Mouse (Mus musculus) CH12.LX (cell line): ENCODE measurements around the gene Ubap1. TPM values are rescaled to one million over a fixed set of nuclear protein-coding genes. Genes with fewer than 3 reads are reported as not detected.

Experiments used
- DNase-seq: peaks from one replicate; pipeline ENCODE4 v3.0.0-alpha.2; 2013; ENCODE audit errors: extremely low read depth
- H3K27ac ChIP-seq: 2 replicates; pipeline ENCODE4 v1.5.1; 2012; ENCODE audit warnings: low read depth, mild to moderate bottlenecking, control low read depth, moderate library complexity; ENCODE audit not compliant: insufficient read depth
- H3K27me3 ChIP-seq: replicated peaks from 2 replicates; pipeline ENCODE3; 2012; ENCODE audit warnings: inconsistent platforms
- H3K36me3 ChIP-seq, 2 experiments: replicated peaks in 1 of 2; 2 replicates each; pipeline versions ENCODE3 to v1.6.1; 2012; ENCODE audit warnings: inconsistent platforms in 1 of 2, low read length in 1 of 2, mild to moderate bottlenecking in 1 of 2, mixed read lengths in 1 of 2, moderate library complexity in 1 of 2; ENCODE audit not compliant: control insufficient read depth in 1 of 2, insufficient read depth in 1 of 2
- H3K4me1 ChIP-seq, 2 experiments: 2 replicates each; pipeline ENCODE4 v1.6.1; 2012; ENCODE audit warnings: inconsistent platforms in 1 of 2, moderate library complexity in 1 of 2; ENCODE audit not compliant: insufficient read depth in 2 of 2, control insufficient read depth in 1 of 2
- H3K4me2 ChIP-seq: 2 replicates; pipeline ENCODE4 v1.6.1; 2012; ENCODE audit warnings: low read depth, mild to moderate bottlenecking, control low read depth; ENCODE audit not compliant: poor library complexity, insufficient read depth, severe bottlenecking
- H3K4me3 ChIP-seq, 3 experiments: fragments of 150-350 bp in 1 of 3; sonication (generic) in 1 of 3; replicated peaks in 1 of 3; 2 replicates each; pipeline versions ENCODE3 to v1.5.1; 2011 to 2012; ENCODE audit warnings: low read depth in 2 of 3, low read length in 2 of 3, mild to moderate bottlenecking in 2 of 3, moderate library complexity in 2 of 3, control low read depth in 1 of 3, improper control_type of control experiment in 1 of 3, inconsistent platforms in 1 of 3, mixed read lengths in 1 of 3; ENCODE audit not compliant: poor library complexity in 1 of 3
- H3K79me2 ChIP-seq: replicated peaks from 2 replicates; pipeline ENCODE4 v1.6.1; 2012; ENCODE audit warnings: mild to moderate bottlenecking, moderate library complexity; ENCODE audit not compliant: control insufficient read depth, poor library complexity, insufficient read depth, severe bottlenecking; ENCODE audit errors: extremely low read depth
- H3K9ac ChIP-seq: 2 replicates; pipeline ENCODE4 v1.6.1; 2012; ENCODE audit warnings: low read depth, mild to moderate bottlenecking, control low read depth, moderate library complexity; ENCODE audit not compliant: insufficient read depth
- H3K9me3 ChIP-seq: replicated peaks from 2 replicates; pipeline ENCODE3; 2012; ENCODE audit warnings: low read length, inconsistent platforms, mixed read lengths
- BHLHE40 ChIP-seq: IDR thresholded peaks from 2 replicates; pipeline ENCODE4 v1.6.1; 2011; ENCODE audit warnings: mild to moderate bottlenecking, low read depth, low read length, improper control_type of control experiment
- CHD1 ChIP-seq: IDR thresholded peaks from 2 replicates; pipeline ENCODE4 v1.6.1; 2012; ENCODE audit warnings: low read depth, low read length, improper control_type of control experiment, inconsistent platforms
- CHD2 ChIP-seq: IDR thresholded peaks from 2 replicates; pipeline ENCODE4 v1.6.1; 2011; ENCODE audit warnings: low read length, improper control_type of control experiment
- CTCF ChIP-seq, 2 experiments: IDR thresholded peaks in 1 of 2; conservative IDR thresholded peaks in 1 of 2; 2 replicates each; pipeline ENCODE4 v1.5.1; 2011 to 2012; ENCODE audit warnings: low read depth in 2 of 2, low read length in 2 of 2, improper control_type of control experiment in 1 of 2, inconsistent platforms in 1 of 2, mild to moderate bottlenecking in 1 of 2, moderate library complexity in 1 of 2
- E2F4 ChIP-seq: IDR thresholded peaks from 2 replicates; pipeline ENCODE4 v1.6.1; 2011; ENCODE audit warnings: low read depth, low read length, improper control_type of control experiment; ENCODE audit not compliant: insufficient replicate concordance
- GABPA ChIP-seq: IDR thresholded peaks from 2 replicates; pipeline ENCODE4 v1.6.1; 2012; ENCODE audit warnings: low read depth, low read length, improper control_type of control experiment, inconsistent platforms; ENCODE audit not compliant: insufficient replicate concordance
- HCFC1 ChIP-seq: IDR thresholded peaks from 2 replicates; pipeline ENCODE4 v1.6.1; 2012; ENCODE audit warnings: low read depth, mild to moderate bottlenecking, inconsistent platforms, low read length, improper control_type of control experiment
- IRF4 ChIP-seq: IDR thresholded peaks from 2 replicates; pipeline ENCODE4 v1.6.1; 2014; ENCODE audit warnings: low read depth, mild to moderate bottlenecking, inconsistent platforms, low read length, improper control_type of control experiment
- JUN ChIP-seq: IDR thresholded peaks from 2 replicates; pipeline ENCODE4 v1.6.1; 2011; ENCODE audit warnings: low read depth, mild to moderate bottlenecking, low read length, improper control_type of control experiment, moderate library complexity; ENCODE audit not compliant: insufficient read depth
- JUND ChIP-seq: conservative IDR thresholded peaks from 2 replicates; pipeline ENCODE4 v1.6.1; 2011; ENCODE audit warnings: low read depth, low read length, improper control_type of control experiment
- KAT2A ChIP-seq: IDR thresholded peaks from 2 replicates; pipeline ENCODE4 v1.6.1; 2012; ENCODE audit warnings: low read length, improper control_type of control experiment, inconsistent platforms; ENCODE audit not compliant: insufficient replicate concordance
- MAFK ChIP-seq: IDR thresholded peaks from 2 replicates; pipeline ENCODE4 v1.6.1; 2011; ENCODE audit warnings: low read length, improper control_type of control experiment; ENCODE audit not compliant: insufficient replicate concordance
- MAX ChIP-seq: IDR thresholded peaks from 2 replicates; pipeline ENCODE4 v1.6.1; 2011; ENCODE audit warnings: low read length, improper control_type of control experiment
- MAZ ChIP-seq: IDR thresholded peaks from 2 replicates; pipeline ENCODE4 v1.6.1; 2012; ENCODE audit warnings: low read depth, mild to moderate bottlenecking, inconsistent platforms, low read length, improper control_type of control experiment, moderate library complexity
- MEF2A ChIP-seq: IDR thresholded peaks from 2 replicates; pipeline ENCODE4 v1.6.1; 2014; ENCODE audit warnings: low read depth, mild to moderate bottlenecking, inconsistent platforms, low read length, improper control_type of control experiment, borderline replicate concordance
- NRF1 ChIP-seq: IDR thresholded peaks from 2 replicates; pipeline ENCODE4 v1.6.1; 2014; ENCODE audit warnings: low read depth, mild to moderate bottlenecking, inconsistent platforms, low read length, improper control_type of control experiment, moderate library complexity
- PAX5 ChIP-seq: IDR thresholded peaks from 2 replicates; pipeline ENCODE4 v1.6.1; 2012; ENCODE audit warnings: low read length, inconsistent platforms, mixed read lengths
- POLR2A ChIP-seq: IDR thresholded peaks from 2 replicates; pipeline ENCODE4 v1.6.1; 2011; ENCODE audit warnings: low read depth, mild to moderate bottlenecking, improper control_type of control experiment, low read length
- POLR2AphosphoS2 ChIP-seq: IDR thresholded peaks from 2 replicates; pipeline ENCODE4 v1.6.1; 2011; ENCODE audit warnings: low read depth, low read length, improper control_type of control experiment
- RAD21 ChIP-seq: IDR thresholded peaks from 2 replicates; pipeline ENCODE4 v1.6.1; 2011; ENCODE audit warnings: low read depth, mild to moderate bottlenecking, low read length, improper control_type of control experiment, moderate library complexity
- SMC3 ChIP-seq: IDR thresholded peaks from 2 replicates; pipeline ENCODE4 v1.6.1; 2011; ENCODE audit warnings: low read depth, low read length, improper control_type of control experiment
- TBP ChIP-seq: conservative IDR thresholded peaks from 2 replicates; pipeline ENCODE4 v1.6.1; 2011; ENCODE audit warnings: low read depth, low read length, improper control_type of control experiment
- USF1 ChIP-seq: IDR thresholded peaks from 2 replicates; pipeline ENCODE4 v1.6.1; 2014; ENCODE audit warnings: low read depth, mild to moderate bottlenecking, inconsistent platforms, low read length, improper control_type of control experiment
- USF2 ChIP-seq: conservative IDR thresholded peaks from 2 replicates; pipeline ENCODE4 v1.6.1; 2011; ENCODE audit warnings: low read depth, low read length, improper control_type of control experiment
- ZC3H11A ChIP-seq: IDR thresholded peaks from 2 replicates; pipeline ENCODE4 v1.6.1; 2012; ENCODE audit warnings: low read depth, mild to moderate bottlenecking, inconsistent platforms, low read length, improper control_type of control experiment
- ZKSCAN1 ChIP-seq: IDR thresholded peaks from 2 replicates; pipeline ENCODE4 v1.6.1; 2012; ENCODE audit warnings: low read depth, inconsistent platforms, low read length, improper control_type of control experiment, borderline replicate concordance
- ZMIZ1 ChIP-seq: IDR thresholded peaks from 2 replicates; pipeline ENCODE4 v1.6.1; 2012; ENCODE audit warnings: low read depth, mild to moderate bottlenecking, inconsistent platforms, low read length, improper control_type of control experiment
- dilution Hi-C: fragments of 300-500 bp; cut with MboI; formaldehyde crosslinking; loops from 2 replicates; pipeline ENCODE4 v1.14.3; 2020; ENCODE audit warnings: low sequenced_read_pairs; ENCODE audit not compliant: extremely low pct_unique_long_range_greater_than_20kb, extremely low pct_ligation_motif_present
- in situ Hi-C: fragments of 300-500 bp; cut with MboI; formaldehyde crosslinking; loops from 3 replicates; pipeline ENCODE4 v1.14.3; 2019; ENCODE audit warnings: low sequenced_read_pairs, low pct_ligation_motif_present, low pct_unique_long_range_greater_than_20kb, mixed read lengths
- polyA plus RNA-seq: library from polyadenylated mRNA; unstranded; fragments of >175 nt; gene quantifications from 2 replicates; pipeline ENCODE4 v1.2.1, GENCODE M21; 2012; ENCODE audit warnings: low read depth; ENCODE audit not compliant: insufficient read length
- total RNA-seq, 2 experiments: library from RNA; depleted of rRNA; stranded (reverse); fragments of 300-350 nt in 1 of 2; fragments of >200 nt in 1 of 2; gene quantifications; 2 replicates each; pipeline ENCODE4 v1.2.3; 2012 to 2014

Ubap1 gene
- total and polyA plus RNA-seq, 3 experiments: 11.5 to 22.3 (median 17.5) TPM

GRCm38 (mm10) chr4:41368198-41368597 lies 19.4 kb downstream of the Ubap1 start:
- TF ChIP-seq MAZ: no peak
- no peak for TF ChIP-seq CHD2
- no peak for TF ChIP-seq NRF1
- no peak for TF ChIP-seq RAD21
- TF ChIP-seq POLR2A: no peak
- TF ChIP-seq MAFK: no peak
- TF ChIP-seq USF1: no peak
- no peak for TF ChIP-seq CTCF (conservative IDR thresholded peaks at IDR 0.05 in 1 of 2, IDR thresholded peaks at IDR 0.05 in 1 of 2; ENCODE audit: low read depth in 2 of 2, low read length in 2 of 2)
- TF ChIP-seq ZKSCAN1: no peak
- no peak for TF ChIP-seq BHLHE40
- no peak for TF ChIP-seq MAX
- no peak for TF ChIP-seq MEF2A
- no peak for TF ChIP-seq POLR2AphosphoS2
- Histone ChIP-seq H3K4me2 (no peak overlapping the region), H3K36me3 (peaks cover 13 to 56% of the 10 kb centered on the region in 2 experiments), H3K4me1 (peaks cover 2 to 25% of the 10 kb centered on the region in 2 experiments; a peak in 2 of 4 replicates), H3K27me3 (no peaks in the 10 kb centered on the region), H3K9ac (no peak overlapping the region), H3K4me3 (no peak overlapping the region), H3K27ac (no peak overlapping the region), H3K79me2 (peaks cover 14% of the 10 kb centered on the region), H3K9me3 (no peaks in the 10 kb centered on the region)
- in situ Hi-C loops (no loop called here), dilution Hi-C loops (no loop called here)
- no peak for DNase-seq

DNA sequence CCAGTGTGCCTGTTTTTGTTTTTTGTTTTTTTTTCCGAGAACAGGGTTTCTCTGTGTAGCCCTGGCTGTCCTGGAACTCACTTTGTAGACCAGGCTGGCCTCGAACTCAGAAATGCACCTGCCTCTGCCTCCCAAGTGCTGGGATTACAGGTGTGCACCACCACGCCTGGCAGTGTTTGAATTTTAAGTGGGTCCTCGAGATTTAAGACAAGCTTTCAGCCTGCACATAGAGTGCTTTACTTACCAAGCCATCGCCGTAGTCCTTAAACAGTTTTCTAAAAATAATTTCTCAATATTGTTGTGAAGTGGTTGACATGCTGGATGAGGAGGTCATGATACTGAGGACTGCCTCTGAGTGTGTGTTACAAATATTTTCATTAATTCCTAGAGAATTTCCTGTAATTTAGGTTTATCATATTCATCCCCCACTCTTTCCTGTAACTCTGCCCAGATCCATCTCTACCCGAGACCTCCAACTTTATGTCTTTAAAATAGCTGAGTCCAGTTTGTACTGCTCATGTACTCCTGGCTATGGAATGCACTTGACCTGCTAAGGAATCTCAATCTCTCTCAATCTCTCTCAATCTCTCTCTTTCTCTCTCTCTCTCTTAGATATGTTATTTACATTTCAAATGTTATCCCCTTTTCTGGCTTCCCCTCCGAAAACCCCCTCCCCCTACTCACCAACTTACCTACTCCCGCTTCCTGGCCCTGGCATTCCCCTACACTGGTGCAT lies 21.1 kb downstream of the Ubap1 start:
- H3K27me3 ChIP-seq: no peaks in the 10 kb centered on the region
- H3K4me1 ChIP-seq: peaks cover 2 to 25% of the 10 kb centered on the region in 2 experiments; a peak in 2 of 4 replicates
- peaks cover 19 to 66% of the 10 kb centered on the region in 2 experiments for H3K36me3 ChIP-seq
- no peak overlapping the region for H3K4me3 ChIP-seq
- no peak overlapping the region for H3K4me2 ChIP-seq
- H3K79me2 ChIP-seq: peaks cover 11% of the 10 kb centered on the region
- in situ Hi-C loops: no loop called here
- TF ChIP-seq IRF4 (no peak), MAX (no peak), JUND (no peak), JUN (no peak), CHD1 (no peak), MAFK (no peak), KAT2A (no peak), MAZ (no peak), SMC3 (no peak), ZMIZ1 (no peak), MEF2A (no peak), CTCF (conservative IDR thresholded peaks at IDR 0.05 in 1 of 2, IDR thresholded peaks at IDR 0.05 in 1 of 2; ENCODE audit: low read depth in 2 of 2, low read length in 2 of 2) (no peak), USF2 (no peak), ZC3H11A (no peak), HCFC1 (no peak), E2F4 (no peak), GABPA (no peak), PAX5 (no peak), TBP (no peak), POLR2AphosphoS2 (no peak)
- no peaks in the 10 kb centered on the region for H3K9me3 ChIP-seq
- no peak overlapping the region for H3K27ac ChIP-seq
- no peak overlapping the region for H3K9ac ChIP-seq
- dilution Hi-C loops: no loop called here
- DNase-seq: no peak
